Mouse (Mus musculus) olfactory bulb, adult 2 months (tissue): ENCODE measurements around the gene Trio. TPM values are rescaled to one million over a fixed set of nuclear protein-coding genes. Genes with fewer than 3 reads are reported as not detected.
A peak's percentile ranks its signal among the peaks of the same experiment; 100 is the strongest.

Experiments used
- H3K27ac ChIP-seq: fragments of 200-500 bp; 2 replicates; pipeline ENCODE4 v1.5.1; 2012; ENCODE audit warnings: low read depth, low read length; ENCODE audit not compliant: insufficient read depth
- H3K4me1 ChIP-seq: fragments of 200-500 bp; 2 replicates; pipeline ENCODE4 v1.6.1; 2012; ENCODE audit warnings: low read length; ENCODE audit not compliant: control insufficient read depth, insufficient read depth
- H3K4me3 ChIP-seq: fragments of 200-500 bp; 2 replicates; pipeline ENCODE4 v1.5.1; 2012; ENCODE audit warnings: mild to moderate bottlenecking, low read depth, low read length, moderate library complexity; ENCODE audit not compliant: insufficient read depth
- CTCF ChIP-seq: fragments of 200-500 bp; IDR thresholded peaks from 2 replicates; pipeline ENCODE4 v1.5.1; 2012; ENCODE audit warnings: low read depth, mild to moderate bottlenecking, low read length, moderate library complexity; ENCODE audit not compliant: insufficient read depth
- POLR2A ChIP-seq: fragments of 200-500 bp; IDR thresholded peaks from 2 replicates; pipeline ENCODE4 v1.6.1; 2012; ENCODE audit warnings: mild to moderate bottlenecking, low read depth, low read length, moderate library complexity; ENCODE audit not compliant: insufficient read depth
- WGBS: fragments of 180-500 bp; shearing (Covaris S2); methylation state at CpG from one replicate; pipeline ENCODE4 v1.1.7; 2018; 5-methylcytosine and 5-hydroxymethylcytosine counted together
- polyA plus RNA-seq: library from polyadenylated mRNA; stranded (reverse); fragments of >200 nt; gene quantifications from 2 replicates; pipeline ENCODE4 v1.2.4, GENCODE M21; 2012; ENCODE audit warnings: low replicate concordance; ENCODE audit not compliant: missing spikeins, insufficient read depth, insufficient read length

The Trio gene
- polyA plus RNA-seq, 1 experiment = 76.4 TPM

DNA sequence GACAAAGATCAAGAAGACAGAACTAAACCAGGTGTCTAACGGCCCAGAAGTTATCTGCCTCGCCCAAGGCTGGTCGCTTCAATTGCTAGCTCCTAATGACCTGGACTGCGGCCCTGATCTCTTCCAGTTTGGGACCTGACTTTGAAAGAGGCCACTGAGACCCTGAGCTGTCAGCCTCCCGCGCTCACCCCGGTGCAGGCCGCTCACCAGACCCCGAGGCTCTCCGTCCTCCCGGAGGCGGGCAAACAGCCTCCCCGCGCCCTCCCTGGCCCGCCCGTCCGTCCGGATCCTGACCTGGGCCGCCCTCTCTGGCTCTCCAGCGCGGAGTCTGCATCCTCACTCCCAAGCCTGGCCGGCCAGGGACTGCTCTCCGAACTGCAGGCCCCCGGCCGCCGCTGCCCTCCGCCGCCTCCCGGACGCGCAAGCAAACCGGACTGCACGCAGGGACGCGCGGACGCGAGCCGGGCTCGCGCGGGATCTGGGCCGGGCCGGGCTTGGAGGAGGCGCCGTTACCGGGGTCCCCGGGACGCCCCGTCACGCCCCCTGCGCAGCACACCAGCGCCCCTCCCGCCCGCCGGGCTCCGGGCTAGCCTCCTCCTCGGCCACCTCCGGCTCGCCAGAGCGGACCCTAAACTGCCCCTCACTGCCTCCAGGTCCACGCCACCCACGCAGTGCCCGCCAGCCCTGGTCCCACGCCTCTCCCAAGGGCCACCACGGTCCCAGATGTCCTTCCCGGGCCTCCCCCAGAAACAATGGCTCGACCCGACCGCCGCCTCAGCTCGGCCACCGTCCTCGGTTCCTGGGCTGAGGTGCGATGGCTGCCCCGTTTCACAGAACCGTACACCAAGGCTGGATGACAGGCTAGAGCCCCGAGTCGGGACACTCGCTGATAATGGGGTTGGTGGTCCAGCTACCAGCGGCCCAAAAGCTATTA is 1.4 kb downstream of the Trio start:
- peak overlapping the region; percentile 70 for H3K4me3 ChIP-seq
- 1% methylated on average over 81 of the region's 81 CpGs for WGBS
- TF ChIP-seq CTCF = no peak
- TF ChIP-seq POLR2A = no peak
- H3K4me1 ChIP-seq = peaks cover 15% of the 10 kb centered on the region
- H3K27ac ChIP-seq = peak overlapping the region; percentile 86; the same call in 1 of the 2 replicates

DNA sequence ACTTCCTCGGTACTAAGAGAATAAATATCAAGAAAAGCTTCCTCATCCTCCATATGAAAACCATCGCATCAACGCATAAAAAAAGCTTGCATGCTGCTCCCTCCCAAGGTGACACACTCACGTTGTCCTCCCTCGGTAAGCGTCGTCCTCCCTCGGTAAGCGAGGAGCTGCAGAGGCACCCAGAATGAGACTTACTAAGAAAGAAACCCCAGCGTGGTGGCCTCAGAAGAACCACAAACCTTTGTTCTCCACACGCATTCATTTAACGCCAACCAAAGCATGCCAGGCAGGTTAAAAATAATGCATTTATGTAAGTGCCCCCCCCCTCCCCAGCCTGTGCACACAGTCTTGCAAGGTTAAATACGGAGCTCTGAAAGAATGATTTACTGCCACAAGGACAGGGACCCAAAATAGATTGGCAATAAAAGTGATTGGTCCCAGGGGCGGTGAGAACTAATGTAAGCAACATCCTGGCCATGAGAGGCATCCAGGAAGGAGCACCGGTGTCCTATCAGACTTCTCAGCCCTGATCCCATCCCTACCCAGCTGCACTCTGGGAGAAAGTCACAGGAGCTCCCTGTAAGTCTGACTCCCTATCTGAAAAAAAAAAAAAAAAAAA is 3.9 kb downstream of the Trio start:
- Histone ChIP-seq H3K27ac (no peak overlapping the region), H3K4me1 (peaks cover 15% of the 10 kb centered on the region)
- WGBS = 33% methylated on average over 15 of the region's 15 CpGs

DNA sequence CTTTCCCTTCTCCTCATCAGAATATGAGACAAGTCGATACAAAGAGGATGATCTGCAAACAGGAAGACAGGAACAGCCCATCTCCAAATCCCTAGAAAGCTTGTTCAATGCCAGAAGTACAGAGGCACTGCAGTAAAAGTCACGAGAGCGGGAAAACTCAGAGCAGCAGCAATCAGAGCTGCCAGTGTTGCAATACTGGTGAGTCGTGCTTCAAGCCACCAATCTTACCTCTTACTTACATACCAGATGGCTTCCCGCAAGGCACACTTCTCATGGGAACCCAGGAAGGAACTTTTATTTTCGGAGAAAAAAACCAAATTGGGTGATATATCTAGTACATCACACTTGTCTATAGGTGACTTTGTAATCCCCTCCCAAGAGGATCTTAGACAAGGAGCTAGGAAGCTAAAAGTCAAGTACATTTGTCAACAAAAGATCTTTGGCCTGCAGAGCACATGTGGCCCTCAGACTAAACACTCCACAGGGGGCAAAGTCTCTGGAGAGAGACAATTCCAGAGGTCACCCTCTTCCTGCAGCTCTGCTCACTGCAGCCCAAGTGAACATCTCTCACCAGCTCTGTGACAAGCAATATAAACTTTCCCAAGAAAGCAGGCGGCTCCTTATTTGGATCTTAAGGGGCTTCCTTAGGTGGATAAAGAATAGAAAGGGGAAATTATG is 6.1 kb downstream of the Trio start:
- peaks cover 18% of the 10 kb centered on the region for H3K4me1 ChIP-seq
- WGBS = 80% methylated on average over 7 of the region's 7 CpGs
- TF ChIP-seq POLR2A (no peak), CTCF (no peak)

More for the DNA sequence above, 3.9 kb downstream of the Trio start:
- H3K4me3 ChIP-seq = peak overlapping the region; percentile 18; the same call in 1 of the 2 replicates
- TF ChIP-seq POLR2A = no peak
- no peak for TF ChIP-seq CTCF

DNA sequence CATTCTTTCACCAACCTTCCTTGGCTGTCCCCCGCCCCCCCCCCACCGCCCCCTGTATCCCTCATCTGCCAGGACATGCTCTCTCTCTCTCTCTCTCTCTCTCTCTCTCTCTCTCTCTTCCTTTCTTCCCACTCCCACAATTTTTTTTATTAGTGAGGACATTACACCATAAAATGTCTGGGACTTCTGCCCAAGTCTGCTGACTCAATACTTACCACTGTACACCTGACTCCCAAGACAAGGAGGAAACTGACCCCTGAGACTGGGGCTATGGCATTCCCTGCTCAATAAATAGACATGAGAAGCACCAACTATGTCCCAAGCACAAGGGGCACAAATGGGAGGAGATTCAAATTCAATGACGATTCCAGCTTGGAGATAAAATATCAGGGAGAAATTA is 18.1 kb downstream of the Trio start:
- 68% methylated on average over 3 of the region's 3 CpGs for WGBS

More for the DNA sequence above, 6.1 kb downstream of the Trio start:
- H3K27ac ChIP-seq = no peak overlapping the region
- H3K4me3 ChIP-seq = no peak overlapping the region

DNA sequence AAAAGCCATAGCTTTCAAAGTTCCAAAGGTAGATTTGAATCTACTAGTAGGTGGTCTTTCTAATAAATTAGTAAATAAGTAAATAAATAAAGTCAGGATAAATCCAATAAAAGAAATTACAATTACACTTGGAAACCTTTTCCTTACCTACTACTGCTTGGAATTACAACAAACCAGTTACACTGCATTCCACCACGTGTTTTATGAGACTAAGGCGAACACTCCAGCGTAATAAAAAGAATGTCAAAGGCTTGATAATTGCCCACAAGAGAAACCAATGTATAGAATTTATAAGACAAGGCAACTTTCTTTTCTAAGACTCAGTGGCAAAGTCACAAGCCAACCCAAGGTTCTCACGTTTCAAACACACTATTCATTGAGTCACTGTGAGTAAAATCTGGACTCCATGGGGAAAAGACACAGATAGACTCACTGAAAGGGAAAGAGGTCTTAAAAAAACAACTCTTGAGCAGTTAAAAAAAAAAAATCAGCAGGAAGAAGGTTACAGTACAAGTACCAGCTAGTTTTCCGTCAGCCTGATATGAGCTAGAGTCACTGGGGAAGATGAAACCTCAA is 21.4 kb downstream of the Trio start:
- Histone ChIP-seq H3K27ac (no peak overlapping the region), H3K4me3 (no peak overlapping the region), H3K4me1 (peaks cover 7% of the 10 kb centered on the region; the same call in 1 of the 2 replicates)
- no peak for TF ChIP-seq POLR2A
- TF ChIP-seq CTCF = no peak
- 79% methylated on average over 5 of the region's 5 CpGs for WGBS

More for the DNA sequence above, 18.1 kb downstream of the Trio start:
- no peak for TF ChIP-seq POLR2A
- TF ChIP-seq CTCF = no peak
- Histone ChIP-seq H3K4me3 (no peak overlapping the region), H3K27ac (no peak overlapping the region), H3K4me1 (peaks cover 11% of the 10 kb centered on the region)

DNA sequence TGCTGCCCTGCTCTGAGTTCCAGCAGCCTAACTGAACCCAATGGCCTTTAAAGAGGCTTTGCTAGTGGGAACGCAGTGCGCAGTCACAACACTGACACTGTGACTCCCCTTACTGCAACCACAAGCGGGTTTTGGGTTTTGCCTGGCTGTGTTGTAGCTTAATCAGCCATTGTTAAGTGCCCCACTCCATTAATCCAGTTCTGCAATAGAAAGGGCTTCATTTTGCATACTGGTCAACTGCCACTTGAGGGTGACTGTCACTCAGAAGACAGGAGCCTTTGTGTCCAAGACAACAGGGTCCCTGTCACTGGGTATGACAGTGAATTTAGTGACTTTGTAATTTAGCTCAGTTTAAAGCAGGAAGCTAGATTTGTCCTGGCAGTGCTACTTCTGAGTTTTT is 23.1 kb downstream of the Trio start:
- Histone ChIP-seq H3K4me3 (no peak overlapping the region), H3K27ac (no peak overlapping the region), H3K4me1 (peaks cover 13% of the 10 kb centered on the region)
- WGBS = 80% methylated on average over 3 of the region's 3 CpGs
- TF ChIP-seq POLR2A (no peak), CTCF (no peak)

DNA sequence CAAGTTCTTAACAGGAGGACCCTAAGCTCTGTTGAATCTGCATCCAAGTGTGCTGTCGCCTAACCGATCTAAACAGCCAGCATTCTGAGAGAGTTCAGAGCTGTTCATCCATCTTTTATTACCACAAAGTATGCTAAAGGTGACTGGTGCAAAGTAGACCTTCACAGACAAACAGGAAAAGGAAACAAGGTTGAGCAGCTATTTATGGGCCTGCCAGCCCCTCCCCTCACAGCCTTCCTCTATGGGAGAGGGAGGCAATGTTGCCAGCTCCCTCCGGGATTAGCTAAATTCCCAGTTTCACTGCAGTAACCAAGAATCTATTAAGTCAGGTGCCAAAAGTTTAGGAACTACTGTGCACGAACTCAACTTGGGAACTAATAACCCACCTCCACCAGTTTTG is 24.3 kb downstream of the Trio start:
- no peak overlapping the region for H3K4me3 ChIP-seq
- TF ChIP-seq POLR2A = no peak
- no peak for TF ChIP-seq CTCF
- peaks cover 15% of the 10 kb centered on the region for H3K4me1 ChIP-seq
- 60% methylated on average over 4 of the region's 4 CpGs for WGBS
- no peak overlapping the region for H3K27ac ChIP-seq

DNA sequence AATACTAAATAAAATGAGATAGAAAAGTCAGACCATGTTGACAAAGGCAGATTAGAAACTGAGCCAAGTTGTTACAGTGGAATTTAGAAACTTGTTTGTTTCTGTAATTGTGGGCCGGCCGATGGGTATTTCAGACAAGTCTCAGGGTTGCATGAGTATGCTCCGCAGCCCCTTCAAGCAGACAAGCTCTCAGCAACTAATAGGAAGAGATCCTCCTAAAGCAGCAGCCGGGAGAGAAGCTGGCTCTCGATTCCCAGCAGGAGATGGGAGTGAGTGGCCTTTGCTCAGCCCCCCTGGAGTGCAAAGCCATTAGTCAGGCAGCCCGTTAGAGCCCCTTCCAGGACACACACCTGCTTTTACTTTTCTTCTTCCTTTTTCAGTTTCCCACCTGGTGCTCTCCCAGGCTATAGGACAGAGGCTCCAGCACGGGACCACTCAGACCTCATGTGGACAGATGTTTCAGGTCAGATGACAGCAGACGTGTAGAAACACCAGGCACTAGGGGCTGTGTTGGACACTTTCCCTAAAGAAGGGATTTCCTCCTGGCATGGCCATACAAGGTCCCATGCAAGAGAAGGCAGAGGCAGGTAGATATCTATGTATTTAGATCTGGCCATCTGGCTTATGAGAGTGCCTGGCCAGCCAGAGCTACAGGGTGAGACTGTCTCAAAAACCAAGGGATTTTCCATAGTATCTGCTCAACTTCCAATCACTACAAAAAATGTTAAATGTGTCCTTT is 26.9 kb downstream of the Trio start:
- H3K4me3 ChIP-seq = no peak overlapping the region
- WGBS = 64% methylated on average over 8 of the region's 8 CpGs
- H3K4me1 ChIP-seq = peaks cover 22% of the 10 kb centered on the region
- no peak overlapping the region for H3K27ac ChIP-seq
- no peak for TF ChIP-seq POLR2A
- TF ChIP-seq CTCF = no peak

DNA sequence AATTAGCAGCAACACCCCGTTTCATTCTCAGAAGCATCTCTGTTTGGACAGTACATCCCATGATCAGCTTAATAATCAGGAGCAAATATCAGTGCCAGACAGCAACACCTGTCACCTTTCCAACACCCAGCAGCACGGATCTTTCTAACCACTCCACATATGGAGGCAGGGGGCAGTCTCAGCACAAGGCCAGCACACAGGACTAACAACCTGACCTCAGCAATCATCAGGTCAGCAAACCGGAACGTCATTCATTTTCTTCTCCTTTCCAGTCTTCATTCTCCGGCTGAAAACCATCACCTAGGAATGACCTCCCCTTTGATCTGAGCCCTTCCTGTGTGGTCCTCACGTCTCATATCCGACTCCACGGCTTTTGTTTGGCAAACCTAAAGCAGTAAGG is 27.7 kb downstream of the Trio start:
- TF ChIP-seq POLR2A (no peak), CTCF (no peak)
- no peak overlapping the region for H3K27ac ChIP-seq
- WGBS = 60% methylated on average over 8 of the region's 8 CpGs
- H3K4me3 ChIP-seq = no peak overlapping the region
- peaks cover 26% of the 10 kb centered on the region for H3K4me1 ChIP-seq
